Mouse (Mus musculus) erythroblast, embryonic 14.5 days (primary cell): Measurements from ENCODE around the gene Dbndd2.

Experiments used
- GATA1 ChIP-seq: IDR thresholded peaks from 2 replicates; pipeline ENCODE4 v1.6.1; 2012; ENCODE audit warnings: low read length, inconsistent platforms, mixed read lengths
- TAL1 ChIP-seq: IDR thresholded peaks from 3 replicates; pipeline ENCODE4 v1.6.1; 2012; ENCODE audit warnings: low read length, inconsistent platforms, mixed read lengths

GRCm38 (mm10) chr2:164441731-164442130 is 44.2 kb upstream of the Dbndd2 start:
- no peak for TF ChIP-seq GATA1
- no peak for TF ChIP-seq TAL1
